Mouse (Mus musculus) MEL (cell line): ENCODE results near the gene Gm43064. TPM values are rescaled to one million over a fixed set of nuclear protein-coding genes. Genes with fewer than 3 reads are reported as not detected.
"Not testable (repeated sequence)": the region's sequence is repeated elsewhere in the genome, so short reads cannot be mapped to it uniquely, and the experiment has no call there.

Experiments
- DNase-seq: peaks from one replicate; pipeline ENCODE4 v3.0.0; 2011; ENCODE audit warnings: low read depth, low spot score
- H3K27ac ChIP-seq: 2 replicates; pipeline ENCODE4 v1.5.1; 2012; ENCODE audit warnings: low read depth, mild to moderate bottlenecking, control low read depth, low read length, moderate library complexity; ENCODE audit not compliant: control insufficient read depth
- H3K27me3 ChIP-seq, 2 experiments: fragments of 150-350 bp in 1 of 2; sonication (generic) in 1 of 2; 2 replicates each; pipeline ENCODE4 v1.6.1; 2012; ENCODE audit warnings: low read length in 2 of 2, mild to moderate bottlenecking in 2 of 2, improper control_type of control experiment in 1 of 2, moderate library complexity in 1 of 2; ENCODE audit not compliant: insufficient read depth in 2 of 2, control insufficient read depth in 1 of 2
- H3K36me3 ChIP-seq, 2 experiments: 2 replicates each; pipeline ENCODE4 v1.6.1; 2012 to 2014; ENCODE audit warnings: low read length in 2 of 2, improper control_type of control experiment in 1 of 2, inconsistent platforms in 1 of 2, mild to moderate bottlenecking in 1 of 2; ENCODE audit not compliant: insufficient read depth in 2 of 2, control insufficient read depth in 1 of 2
- H3K4me1 ChIP-seq, 2 experiments: fragments of 150-350 bp in 1 of 2; sonication (generic) in 1 of 2; 2 replicates each; pipeline ENCODE4 v1.6.1; 2012; ENCODE audit warnings: low read length in 2 of 2, improper control_type of control experiment in 1 of 2, mild to moderate bottlenecking in 1 of 2; ENCODE audit not compliant: insufficient read depth in 2 of 2, control insufficient read depth in 1 of 2
- H3K4me3 ChIP-seq, 2 experiments: fragments of 150-350 bp in 1 of 2; sonication (generic) in 1 of 2; 2 replicates each; pipeline ENCODE4 v1.5.1; 2012; ENCODE audit warnings: low read depth in 2 of 2, low read length in 2 of 2, mild to moderate bottlenecking in 2 of 2, moderate library complexity in 2 of 2, control low read depth in 1 of 2, improper control_type of control experiment in 1 of 2; ENCODE audit not compliant: control insufficient read depth in 1 of 2, insufficient read depth in 1 of 2
- H3K79me2 ChIP-seq: 2 replicates; pipeline ENCODE4 v1.6.1; 2012; ENCODE audit warnings: mild to moderate bottlenecking, low read length, moderate library complexity; ENCODE audit not compliant: control insufficient read depth, poor library complexity, insufficient read depth
- H3K9ac ChIP-seq: 2 replicates; pipeline ENCODE4 v1.6.1; 2012; ENCODE audit warnings: low read depth, mild to moderate bottlenecking, control low read depth, low read length, moderate library complexity; ENCODE audit not compliant: control insufficient read depth, poor library complexity, severe bottlenecking
- H3K9me3 ChIP-seq: fragments of 150-350 bp; sonication (generic); replicated peaks from 2 replicates; pipeline ENCODE4 v1.6.1; 2012; ENCODE audit warnings: mild to moderate bottlenecking, low read length, improper control_type of control experiment, moderate library complexity; ENCODE audit not compliant: insufficient read depth
- BHLHE40 ChIP-seq: IDR thresholded peaks from 2 replicates; pipeline ENCODE4 v1.6.1; 2012; ENCODE audit warnings: low read depth, mild to moderate bottlenecking, inconsistent platforms, low read length, improper control_type of control experiment, borderline replicate concordance
- CTCF ChIP-seq, 3 experiments: IDR thresholded peaks in 2 of 3; conservative IDR thresholded peaks in 1 of 3; 2 replicates each; pipeline ENCODE4 v1.5.1; 2011 to 2012; ENCODE audit warnings: low read length in 3 of 3, low read depth in 2 of 3, mild to moderate bottlenecking in 2 of 3, improper control_type of control experiment in 1 of 3, inconsistent platforms in 1 of 3, mixed read lengths in 1 of 3, moderate library complexity in 1 of 3; ENCODE audit not compliant: control insufficient read depth in 1 of 3, insufficient read depth in 1 of 3, poor library complexity in 1 of 3, severe bottlenecking in 1 of 3
- E2F4 ChIP-seq: IDR thresholded peaks from 2 replicates; pipeline ENCODE4 v1.6.1; 2011; ENCODE audit warnings: low read depth, low read length, improper control_type of control experiment, borderline replicate concordance
- JUND ChIP-seq: IDR thresholded peaks from 2 replicates; pipeline ENCODE4 v1.6.1; 2011; ENCODE audit warnings: low read depth, mild to moderate bottlenecking, improper control_type of control experiment, low read length
- KAT2A ChIP-seq: conservative IDR thresholded peaks from 2 replicates; pipeline ENCODE4 v1.6.1; 2012; ENCODE audit warnings: low read depth, low read length, improper control_type of control experiment, inconsistent platforms
- MEF2A ChIP-seq: IDR thresholded peaks from 2 replicates; pipeline ENCODE4 v1.6.1; 2014; ENCODE audit warnings: low read depth, mild to moderate bottlenecking, inconsistent platforms, low read length, improper control_type of control experiment; ENCODE audit not compliant: poor library complexity, insufficient replicate concordance, severe bottlenecking; ENCODE audit errors: extremely low read depth
- POLR2AphosphoS5 ChIP-seq: IDR thresholded peaks from 2 replicates; pipeline ENCODE4 v1.6.1; 2012; ENCODE audit warnings: low read depth, borderline replicate concordance, mild to moderate bottlenecking, inconsistent platforms, low read length, moderate library complexity, mixed read lengths
- RAD21 ChIP-seq: IDR thresholded peaks from 2 replicates; pipeline ENCODE4 v1.6.1; 2011; ENCODE audit warnings: mild to moderate bottlenecking, low read depth, low read length, improper control_type of control experiment
- SIN3A ChIP-seq: IDR thresholded peaks from 2 replicates; pipeline ENCODE4 v1.6.1; 2012; ENCODE audit warnings: low read length, improper control_type of control experiment, inconsistent platforms
- SMC3 ChIP-seq: IDR thresholded peaks from 2 replicates; pipeline ENCODE4 v1.6.1; 2011; ENCODE audit warnings: low read depth, low read length, improper control_type of control experiment
- TBP ChIP-seq: IDR thresholded peaks from 2 replicates; pipeline ENCODE4 v1.8.0; 2011; ENCODE audit warnings: low read depth, low read length, improper control_type of control experiment
- USF2 ChIP-seq, 2 experiments: IDR thresholded peaks; 2 replicates each; pipeline ENCODE4 v1.6.1; 2011 to 2012; ENCODE audit warnings: improper control_type of control experiment in 2 of 2, low read length in 2 of 2, borderline replicate concordance in 1 of 2, inconsistent platforms in 1 of 2, low read depth in 1 of 2, mild to moderate bottlenecking in 1 of 2; ENCODE audit not compliant: insufficient read depth in 1 of 2
- ZMIZ1 ChIP-seq: IDR thresholded peaks from 2 replicates; pipeline ENCODE4 v1.6.1; 2012; ENCODE audit warnings: low read depth, mild to moderate bottlenecking, inconsistent platforms, low read length, improper control_type of control experiment, moderate library complexity
- polyA plus RNA-seq, 2 experiments: library from polyadenylated mRNA; stranded (reverse) in 1 of 2; unstranded in 1 of 2; fragments of >175 nt in 1 of 2; fragments of >200 nt in 1 of 2; gene quantifications; 2 replicates each; pipeline versions ENCODE4 v1.2.1 to v1.2.4; 2012; ENCODE audit warnings: low replicate concordance in 2 of 2, low read depth in 1 of 2; ENCODE audit not compliant: insufficient read length in 2 of 2, insufficient read depth in 1 of 2, missing spikeins in 1 of 2
- total RNA-seq: library from RNA; depleted of rRNA; stranded (reverse); fragments of 300-350 nt; gene quantifications from 2 replicates; pipeline ENCODE4 v1.2.3, GENCODE M21; 2012

Gm43064 gene
- total and polyA plus RNA-seq, 3 experiments = 0.14 to 0.50 TPM; not detected in 1

- no peak for TF ChIP-seq POLR2AphosphoS5
- TF ChIP-seq MEF2A = no peak
- TF ChIP-seq, all 39 proteins: peak for 0
Observed at GRCm38 (mm10) chr3:103810967-103811366, 1.6 kb downstream of the Gm43064 start (continued).

- TF ChIP-seq ZMIZ1 (no peak), SMC3 (peak; percentile 21; the same call in 1 of the 2 replicates), TBP (no peak), RAD21 (peak; percentile 32), KAT2A (no peak), CTCF (IDR thresholded peaks at IDR 0.05 in 2 of 3, conservative IDR thresholded peaks at IDR 0.05 in 1 of 3; ENCODE audit: control insufficient read depth in 1 of 3, insufficient read depth in 1 of 3, low read depth in 2 of 3, low read length in 3 of 3, poor library complexity in 1 of 3, severe bottlenecking in 1 of 3) (peak in 2 of 3 experiments; percentile 28 to 43; a peak in 4 of 6 replicates), JUND (no peak), USF2 (IDR thresholded peaks at IDR 0.05; ENCODE audit: borderline replicate concordance in 1 of 2, insufficient read depth in 1 of 2, low read depth in 1 of 2, low read length in 2 of 2) (no peak)
- Histone ChIP-seq H3K36me3 (peaks cover 0 to 11% of the 10 kb centered on the region in 2 experiments; a peak in 2 of 4 replicates), H3K9ac (no peak overlapping the region), H3K27ac (no peak overlapping the region), H3K27me3 (no peaks in the 10 kb centered on the region), H3K9me3 (no peaks in the 10 kb centered on the region), H3K4me3 (no peak overlapping the region), H3K79me2 (no peaks in the 10 kb centered on the region), H3K4me1 (peaks cover 6 to 7% of the 10 kb centered on the region in 2 experiments)
- DNase-seq = peak; percentile 16
Observed at GRCm38 (mm10) chr3:103827548-103827947, 18.2 kb downstream of the Gm43064 start.

DNA sequence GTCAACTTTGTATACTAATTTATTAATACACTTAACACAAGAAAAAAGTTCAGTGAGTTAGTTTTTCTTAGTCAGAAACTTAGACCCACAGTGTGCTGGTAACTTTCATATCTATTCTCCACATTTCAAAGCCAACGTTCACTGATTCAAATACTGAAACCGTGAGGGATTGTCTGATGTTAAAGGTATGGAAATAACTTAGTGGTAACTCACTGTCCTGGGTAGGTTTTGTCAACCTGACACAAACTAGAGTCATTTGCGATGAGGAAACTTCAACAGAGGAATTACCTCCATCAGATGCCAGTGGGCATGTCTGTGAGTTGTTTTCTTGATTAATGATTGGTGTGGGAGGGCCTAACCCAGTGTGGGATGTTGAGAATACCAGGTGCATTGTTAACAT lies 19.7 kb downstream of the Gm43064 start:
- TF ChIP-seq KAT2A = no peak
- no peak for TF ChIP-seq ZMIZ1
- no peak for TF ChIP-seq E2F4
- no peak for TF ChIP-seq SIN3A
- TF ChIP-seq USF2 (IDR thresholded peaks at IDR 0.05; ENCODE audit: borderline replicate concordance in 1 of 2, insufficient read depth in 1 of 2, low read depth in 1 of 2, low read length in 2 of 2) = no peak
- no peak for TF ChIP-seq BHLHE40
- H3K9me3 ChIP-seq = no peaks in the 10 kb centered on the region
- no peak overlapping the region for H3K9ac ChIP-seq

GRCm38 (mm10) chr3:103830681-103831080 lies 21.3 kb downstream of the Gm43064 start:
- not testable (repeated sequence) for H3K4me3 ChIP-seq, H3K9me3 ChIP-seq, H3K79me2 ChIP-seq, H3K27ac ChIP-seq, H3K9ac ChIP-seq, H3K27me3 ChIP-seq, DNase-seq
- Histone ChIP-seq H3K36me3 (peaks cover 0 to 15% of the 10 kb centered on the region in 2 experiments; a peak in 2 of 4 replicates), H3K4me1 (peaks cover 6 to 10% of the 10 kb centered on the region in 2 experiments)

More for the DNA sequence above, 19.7 kb downstream of the Gm43064 start:
- Histone ChIP-seq H3K27me3 (no peaks in the 10 kb centered on the region), H3K36me3 (peaks cover 0 to 15% of the 10 kb centered on the region in 2 experiments; a peak in 2 of 4 replicates), H3K79me2 (no peaks in the 10 kb centered on the region), H3K27ac (no peak overlapping the region), H3K4me3 (no peak overlapping the region), H3K4me1 (peaks cover 6 to 10% of the 10 kb centered on the region in 2 experiments)
- no peak for DNase-seq
